8 mouse cellular contexts compared by ENCODE assay signal in the genomic region with DNA sequence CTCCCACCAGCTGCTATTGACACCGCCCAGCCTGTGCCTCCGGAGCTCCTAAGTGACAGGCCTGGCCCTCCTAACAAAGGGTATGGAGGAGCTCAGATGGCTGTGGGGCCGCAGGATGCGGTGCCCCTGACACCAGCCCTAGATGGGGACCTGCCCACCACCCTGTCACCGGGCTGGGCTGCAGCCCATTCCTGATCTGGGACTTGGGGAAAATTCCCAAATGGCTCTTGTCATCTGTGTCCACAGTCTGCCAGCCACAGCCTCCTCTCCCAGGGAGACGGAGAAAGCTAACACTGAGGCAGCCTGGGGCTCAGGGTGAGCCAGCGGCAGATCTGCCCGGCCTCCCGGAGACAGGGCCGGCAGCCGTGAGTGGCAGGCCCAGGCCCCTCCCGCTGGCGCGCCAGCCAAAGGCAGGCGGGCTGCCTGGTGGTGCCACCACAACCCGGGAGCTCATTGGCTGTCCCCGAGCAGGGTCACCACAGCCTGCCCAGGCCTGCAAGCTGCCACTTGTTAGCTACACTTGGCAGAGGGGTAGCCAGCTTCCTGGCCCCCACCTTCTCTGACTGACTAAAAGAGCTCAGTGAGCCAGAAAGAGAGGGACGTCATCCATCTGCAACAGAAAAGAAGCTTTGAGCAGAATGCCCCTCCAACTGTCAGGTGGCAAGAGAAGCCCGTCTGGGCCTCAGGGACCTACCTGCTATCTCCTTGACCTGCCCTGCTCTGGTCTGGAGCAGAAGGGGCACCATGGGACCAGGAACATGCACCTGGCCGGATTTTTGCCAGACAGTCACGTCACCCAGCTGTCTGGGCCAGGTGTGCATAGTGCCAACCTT. TPM values are rescaled to one million over a fixed set of nuclear protein-coding genes. Genes with fewer than 3 reads are reported as not detected.
DNase-seq lines count a peak whose midpoint lies in the region; ATAC-seq and TF ChIP-seq lines count a peak whose summit lies in the region.

No protein-coding gene starts in this region.

- H3K36me3 ChIP-seq in hindbrain, embryonic 16.5 days (ENCODE audit: control insufficient read depth, insufficient read depth, low read length): peaks cover 8% of the 10 kb centered on the region; the same call in 1 of the 2 replicates
- peaks cover 12% of the 10 kb centered on the region; the same call in 1 of the 2 replicates for H3K36me3 ChIP-seq in macrophage (ENCODE audit: inconsistent target)

- WGBS in hindbrain, embryonic 16.5 days: 6% methylated on average over 17 of the region's 21 CpGs
- WGBS in macrophage (ENCODE audit: missing documents): 13% methylated on average over 21 of the region's 21 CpGs

- no peak overlapping the region for H3K4me3 ChIP-seq in hindbrain, embryonic 16.5 days (ENCODE audit: low read length)
- no peak overlapping the region for H3K4me3 ChIP-seq in left cerebral cortex, adult 2 months
- H3K4me3 ChIP-seq in macrophage (ENCODE audit: inconsistent target): no peak overlapping the region

- peak overlapping the region; percentile 97 for H3K27ac ChIP-seq in hindbrain, embryonic 16.5 days (ENCODE audit: low read depth, low read length)
- peak overlapping the region; percentile 98 for H3K27ac ChIP-seq in left cerebral cortex, adult 2 months
- H3K27ac ChIP-seq in macrophage: peak overlapping the region; percentile 90

- H3K27me3 ChIP-seq in hindbrain, embryonic 16.5 days (replicated peaks; ENCODE audit: control insufficient read depth, insufficient read depth, low read length): no peaks in the 10 kb centered on the region

- H3K4me2 ChIP-seq in hindbrain, embryonic 16.5 days (ENCODE audit: low read length): peak overlapping the region; percentile 38

- peaks cover 64% of the 10 kb centered on the region for H3K4me1 ChIP-seq in hindbrain, embryonic 16.5 days (ENCODE audit: control insufficient read depth, insufficient read depth, low read depth, low read length)

- DNase-seq in ZHBTc4 (ENCODE audit: low read depth, low spot score): peak; percentile 79
- peak; percentile 88 to 91 for DNase-seq in cerebellum, postnatal 25 days
- DNase-seq in frontal cortex, postnatal 36 days (ENCODE audit: low spot score in 2 of 2): peak; percentile 91 to 92
- DNase-seq in left cerebral cortex, adult 2 months (ENCODE audit: extremely low spot score in 1 of 2, low spot score in 2 of 2): peak; percentile 85 to 92
- DNase-seq in right cerebral cortex, postnatal 14 days: peak; percentile 84
- peak; percentile 83 to 86 for DNase-seq in urinary bladder, postnatal 4 days (ENCODE audit: low spot score in 2 of 2)

- H3K9me3 ChIP-seq in hindbrain, embryonic 16.5 days (ENCODE audit: control insufficient read depth, low read length): no peaks in the 10 kb centered on the region

- peak overlapping the region; percentile 64 for H3K9ac ChIP-seq in hindbrain, embryonic 16.5 days (ENCODE audit: low read depth, low read length)

- H3K79me2 ChIP-seq in macrophage (ENCODE audit: inconsistent target): no peaks in the 10 kb centered on the region

- intact Hi-C loops in left cerebral cortex, adult 2 months (cut with DNase I): loop anchor here (5.0 kb wide), 1 partner anchor 208 kb away; a partner anchor contains a TSS

- peak; percentile 93 for ATAC-seq in hindbrain, embryonic 16.5 days

- no peak for TF ChIP-seq CTCF in left cerebral cortex, adult 2 months (IDR thresholded peaks at IDR 0.05)

RNA-seq across cellular contexts. Expression of a gene that starts 20.2 kb away (rescaled TPM):
- polyA plus RNA-seq in hindbrain, embryonic 16.5 days (2015; fragmentation: Nextera tagmentation; extraction: Ambion mirVana): 20.6 and 23.7 TPM in 2 replicates
- total RNA-seq in left cerebral cortex, adult 2 months (2021): 10 to 100 TPM; 50.6 to 52.2 TPM
- 10 to 100 TPM; 22.6 to 37.6 (median 29.2) TPM for total RNA-seq in macrophage (2018; cell fraction: chromatin; rRNA removed)
- total RNA-seq in macrophage (2018; cell fraction: cytosol; rRNA removed): 10 to 100 TPM; 32.5 to 45.7 (median 37.8) TPM
- total RNA-seq in macrophage (2018; cell fraction: nucleus; rRNA removed): 10 to 100 TPM; 26.1 to 38.9 (median 31.3) TPM
- polyA plus RNA-seq in macrophage (2018): 24.9 to 38.2 TPM (median 31.2 TPM) in 3 replicates

RNA-seq across cellular contexts. Expression of a gene that starts 52.1 kb away (rescaled TPM):
- 75.3 and 97.1 TPM in 2 replicates for polyA plus RNA-seq in hindbrain, embryonic 16.5 days (2015; fragmentation: Nextera tagmentation; extraction: Ambion mirVana)
- total RNA-seq in left cerebral cortex, adult 2 months (2021): 10 to 100 TPM; 46.9 to 71.1 TPM
- 1 to 10 TPM in 18 of 26 experiments, under 1 TPM in 5, not detected in 3; 0.55 to 7.6 (median 2.5) TPM for total RNA-seq in macrophage (2018; cell fraction: chromatin; rRNA removed)
- total RNA-seq in macrophage (2018; cell fraction: cytosol; rRNA removed): 1 to 10 TPM in 22 of 26 experiments, under 1 TPM in 4; 0.42 to 9.0 (median 3.0) TPM
- total RNA-seq in macrophage (2018; cell fraction: nucleus; rRNA removed): 10 to 100 TPM in 1 of 26 experiments, 1 to 10 TPM in 23, under 1 TPM in 2; 0.77 to 10.4 (median 3.8) TPM
- 2.2 to 4.5 TPM (median 4.1 TPM) in 3 replicates for polyA plus RNA-seq in macrophage (2018)

Comparison
In these comparisons a context has a peak if more than half of its experiments do, and no peak if none do; other contexts are left out.
1. RNA of a gene that starts 52.1 kb away (polyA plus RNA-seq): 75.3 to 97.1 TPM in hindbrain, embryonic 16.5 days; 2.2 to 4.5 TPM in macrophage; every median in the first group is over 10 times any median in the second.
2. Peak in every context shown above with its lines, with median percentiles within 50 percentile points of each other: DNase-seq and H3K27ac ChIP-seq.